In genomic region chr1:70128035-70128434, GRCm38 (mm10) we compare ENCODE assay signal across 9 mouse cellular contexts.
DNase-seq lines count a peak whose midpoint lies in the region; ATAC-seq lines count a peak whose summit lies in the region.
"Had no signal": no experiment of that assay in that cellular context is flagged by ENCODE, and none has a peak within 500 bp of the region (broad histone marks: within the 10 kb centered on the region; RNA-seq: fewer than 3 reads in every experiment).

No protein-coding gene starts in this region.

- H3K4me3 ChIP-seq in kidney, embryonic 16.5 days (ENCODE audit: low read length) = no peak overlapping the region
- H3K4me3 ChIP-seq: embryonic facial prominence, embryonic 13.5 days had no signal

- H3K4me1 ChIP-seq in kidney, embryonic 16.5 days (ENCODE audit: insufficient read depth, low read length) = no peaks in the 10 kb centered on the region
- H3K4me1 ChIP-seq: embryonic facial prominence, embryonic 13.5 days had no signal

- no peak overlapping the region for H3K4me2 ChIP-seq in kidney, embryonic 16.5 days (replicated peaks; ENCODE audit: low read depth, low read length)
- H3K4me2 ChIP-seq: embryonic facial prominence, embryonic 13.5 days had no signal

- no peaks in the 10 kb centered on the region for H3K36me3 ChIP-seq in kidney, embryonic 16.5 days (ENCODE audit: insufficient read depth, low read length)
- H3K36me3 ChIP-seq: embryonic facial prominence, embryonic 13.5 days had no signal

- no peak overlapping the region for H3K9ac ChIP-seq in kidney, embryonic 16.5 days (replicated peaks; ENCODE audit: low read length)
- H3K9ac ChIP-seq: embryonic facial prominence, embryonic 13.5 days had no signal

- H3K9me3 ChIP-seq in kidney, embryonic 16.5 days (ENCODE audit: low read length) = no peaks in the 10 kb centered on the region
- H3K9me3 ChIP-seq: embryonic facial prominence, embryonic 13.5 days had no signal

- WGBS in kidney, embryonic 16.5 days = 59% methylated on average over 2 of the region's 2 CpGs

- H3K27me3 ChIP-seq in kidney, embryonic 16.5 days (ENCODE audit: insufficient read depth, low read length) = no peaks in the 10 kb centered on the region
- H3K27me3 ChIP-seq: embryonic facial prominence, embryonic 13.5 days had no signal

- DNase-seq in adrenal gland, adult 18-20 months (ENCODE audit: low spot score in 2 of 2) = peak; percentile 5 to 20
- no peak for DNase-seq in adrenal gland, adult 8-10 months
- DNase-seq in kidney, postnatal 10 days = peak; percentile 42
- DNase-seq in 3T3-L1 (ENCODE audit: low read depth, low spot score) = peak; percentile 73
- peak; percentile 40 for DNase-seq in embryo, embryonic 10.5 days (ENCODE audit: low spot score)
- peak; percentile 9 for DNase-seq in telencephalon, adult 2 months (ENCODE audit: low read depth, low spot score)
- no peak for DNase-seq in spleen, postnatal 4 days (ENCODE audit: low spot score in 2 of 2)

- no peak overlapping the region for H3K27ac ChIP-seq in kidney, embryonic 16.5 days (ENCODE audit: low read length)
- H3K27ac ChIP-seq: embryonic facial prominence, embryonic 13.5 days had no signal

- no peak for ATAC-seq in kidney, embryonic 16.5 days (ENCODE audit: low FRiP score, low TSS enrichment)

Comparison
In these comparisons a context has a peak if more than half of its experiments do, and no peak if none do; other contexts are left out.
1. DNase-seq: peak in adrenal gland, adult 18-20 months (2 of 2), kidney, postnatal 10 days (single experiment), 3T3-L1 (single experiment), embryo, embryonic 10.5 days (single experiment) and telencephalon, adult 2 months (single experiment); none in adrenal gland, adult 8-10 months (single experiment) and spleen, postnatal 4 days (0 of 2).